Mouse (Mus musculus): ENCODE measurements around the gene Pard3.

Pard3 gene

GRCm38 (mm10) chr8:127087434-127087833 lies 23.7 kb downstream of the Pard3 start:
- DNase-seq (ENCODE audit: low spot score) = no peak

DNA sequence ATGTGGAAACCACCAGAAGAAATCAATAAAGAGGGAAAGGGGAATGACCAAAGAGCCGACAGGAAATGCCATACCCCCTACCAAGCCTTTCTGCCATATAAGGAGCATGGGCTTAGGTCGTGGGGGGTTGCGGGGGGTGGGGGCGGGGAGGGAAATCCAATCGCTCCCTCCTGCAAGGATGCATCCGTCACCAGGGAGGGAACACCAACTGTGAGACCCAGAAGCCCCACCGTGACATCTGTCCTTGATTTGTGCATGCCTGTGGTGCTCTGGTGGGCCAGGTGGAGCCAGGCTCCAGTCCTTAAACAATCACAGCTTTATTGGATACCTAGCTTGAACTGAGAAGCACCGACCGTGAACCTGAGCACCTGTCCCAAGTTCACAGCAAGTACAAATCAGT lies 24.7 kb downstream of the Pard3 start:
- no peak for DNase-seq (ENCODE audit: low spot score)

GRCm38 (mm10) chr8:127089021-127089420 lies 25.3 kb downstream of the Pard3 start:
- DNase-seq (ENCODE audit: low spot score) = no peak

DNA sequence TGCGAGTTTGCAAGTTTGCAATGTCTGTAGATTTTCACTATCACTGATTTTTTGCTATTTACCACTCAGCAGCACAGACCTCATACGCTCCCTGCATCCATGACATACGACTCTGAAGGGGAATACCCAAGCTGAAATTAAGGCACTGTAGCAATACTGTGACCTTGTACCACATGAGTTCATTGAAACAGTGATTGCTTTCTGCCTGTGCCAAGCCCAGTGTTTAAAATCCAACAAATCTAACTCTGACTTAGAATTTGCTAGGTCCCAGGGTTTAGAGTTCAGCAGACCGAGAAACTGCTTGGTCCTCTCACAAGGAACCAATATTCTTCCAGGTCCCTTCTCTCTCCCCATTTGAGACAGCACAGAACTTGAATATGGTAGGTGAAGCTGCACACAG lies 26.7 kb downstream of the Pard3 start:
- DNase-seq (ENCODE audit: low spot score) = no peak

DNA sequence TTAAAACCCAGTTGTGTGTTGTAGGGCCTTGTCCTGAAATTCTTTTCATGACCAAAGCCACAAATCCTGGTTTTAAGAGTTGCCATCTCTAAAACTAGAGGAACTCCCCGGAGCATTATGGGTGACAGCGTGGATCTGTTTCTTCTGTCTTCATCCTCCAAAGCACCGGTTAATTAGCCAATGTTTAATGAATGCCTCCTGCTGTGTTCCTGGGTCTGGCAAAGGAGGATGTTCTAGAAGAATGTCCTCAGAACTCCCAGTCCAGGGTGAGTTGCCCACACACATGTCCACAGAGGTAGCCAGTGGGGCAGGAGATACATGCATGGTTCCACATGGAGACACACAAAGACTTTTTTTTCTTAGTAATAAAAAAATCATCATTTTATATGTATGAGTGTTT lies 28.2 kb downstream of the Pard3 start:
- DNase-seq (ENCODE audit: low spot score) = no peak

- no peak for DNase-seq (ENCODE audit: low spot score)
Observed at GRCm38 (mm10) chr8:127092383-127093112, 28.9 kb downstream of the Pard3 start.

DNA sequence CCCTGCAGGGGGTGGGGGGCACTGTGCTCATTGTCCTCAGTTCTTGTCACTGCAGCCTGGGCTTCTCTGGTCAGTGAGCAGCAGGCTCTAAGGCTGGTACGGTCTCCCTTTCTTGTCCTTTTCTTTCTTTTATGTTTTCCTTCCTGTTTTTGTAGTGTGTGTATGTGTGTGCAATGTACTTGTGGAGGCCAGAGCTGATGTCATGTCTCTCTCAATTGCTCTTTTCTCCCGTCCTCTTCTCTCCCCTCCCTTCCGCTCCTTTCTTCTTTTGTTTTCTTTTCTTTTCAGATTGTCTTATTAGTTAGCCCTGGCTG lies 29.4 kb downstream of the Pard3 start:
- no peak for DNase-seq (ENCODE audit: low spot score)

DNA sequence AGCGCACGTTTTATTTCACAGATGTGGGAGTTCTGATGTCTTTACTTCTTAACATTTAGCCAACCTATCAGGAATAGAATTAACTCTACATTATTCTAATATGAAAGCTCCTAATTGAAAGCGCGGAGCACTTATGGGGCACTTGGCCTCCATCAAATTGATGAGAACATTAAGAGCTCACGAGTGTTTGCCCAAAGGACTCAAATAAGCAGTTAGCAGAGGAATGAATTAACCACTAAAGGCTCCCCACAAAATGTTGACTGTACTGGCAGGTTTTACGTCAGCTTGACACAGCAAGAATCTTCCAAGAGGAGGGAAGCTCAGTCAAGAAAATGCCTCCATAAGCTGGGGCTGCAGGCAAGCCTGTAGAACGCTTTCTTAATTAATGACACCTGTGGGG lies 32.1 kb downstream of the Pard3 start:
- DNase-seq (ENCODE audit: low spot score) = no peak

DNA sequence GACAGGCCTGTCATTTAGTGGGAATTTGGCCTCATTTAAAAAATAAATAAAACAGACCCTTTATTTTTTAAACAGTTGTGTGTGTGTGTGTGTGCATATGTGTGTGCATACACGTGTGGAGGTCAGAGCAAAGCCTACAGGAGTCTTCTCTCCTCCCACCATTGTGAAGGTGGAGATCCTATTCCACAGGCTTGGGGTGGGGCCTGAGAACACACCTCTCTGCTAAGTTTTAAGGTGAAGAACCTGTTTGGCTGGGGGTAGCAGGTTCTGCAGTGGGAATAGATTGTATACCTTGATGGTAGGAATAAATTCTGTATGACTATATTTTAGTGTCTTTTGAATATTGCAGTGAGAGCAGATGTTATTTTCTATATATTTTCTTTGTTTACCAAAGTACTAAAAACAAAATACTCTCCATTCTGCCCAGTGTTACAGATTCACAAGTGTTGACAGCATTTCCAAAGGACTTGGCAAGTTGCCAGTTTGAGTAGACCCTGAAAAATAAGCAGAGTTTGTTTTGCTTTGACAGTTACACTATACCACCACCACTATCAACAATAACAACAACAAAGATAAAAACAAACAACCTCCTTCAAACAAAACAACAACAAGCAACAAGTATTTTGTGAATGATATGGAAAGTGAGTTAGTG lies 35.9 kb downstream of the Pard3 start:
- no peak for DNase-seq (ENCODE audit: low spot score)

DNA sequence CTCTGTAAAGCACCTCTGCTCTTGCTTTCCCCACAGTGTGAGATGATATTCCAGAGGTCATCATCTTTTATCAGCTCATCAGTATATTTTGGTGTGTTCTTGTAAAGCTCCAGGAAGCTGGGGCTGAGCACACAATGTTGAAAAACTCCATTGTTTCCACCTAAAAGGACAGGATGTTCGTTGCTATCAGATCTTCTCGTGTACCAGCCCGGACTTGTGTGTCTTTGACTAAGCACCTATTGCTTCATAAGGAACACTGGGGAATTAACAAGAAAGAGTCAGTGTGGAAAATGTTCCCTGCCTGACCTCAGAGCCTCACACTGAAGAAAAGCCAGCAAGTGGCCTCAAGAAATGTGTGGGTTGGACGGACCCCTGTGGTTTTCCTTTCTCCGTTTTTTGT lies 39.6 kb downstream of the Pard3 start:
- no peak for DNase-seq (ENCODE audit: low spot score)

GRCm38 (mm10) chr8:127104616-127105015 lies 40.9 kb downstream of the Pard3 start:
- DNase-seq (ENCODE audit: low spot score) = no peak

DNA sequence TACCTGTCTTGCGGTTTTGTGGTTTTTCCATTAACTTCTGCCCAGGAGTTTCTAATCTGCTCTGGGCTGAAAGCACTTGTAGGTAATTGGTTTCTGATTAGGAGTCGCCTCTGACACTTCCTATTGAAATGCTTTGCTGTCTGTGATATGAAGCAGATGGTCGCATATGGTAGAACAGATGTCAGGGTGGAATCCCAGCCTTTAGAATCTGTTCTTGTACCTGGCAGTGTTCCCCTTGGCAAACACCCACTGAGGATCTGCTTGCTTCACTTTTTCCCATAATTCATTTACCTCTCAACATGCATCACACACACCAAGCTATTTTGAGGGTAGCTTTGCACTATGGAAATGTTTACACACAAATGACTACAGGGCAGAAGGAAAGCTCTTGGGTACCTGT lies 44.2 kb downstream of the Pard3 start:
- DNase-seq (ENCODE audit: low spot score) = no peak

GRCm38 (mm10) chr8:127113209-127113608 lies 49.5 kb downstream of the Pard3 start:
- no peak for DNase-seq (ENCODE audit: low spot score)

DNA sequence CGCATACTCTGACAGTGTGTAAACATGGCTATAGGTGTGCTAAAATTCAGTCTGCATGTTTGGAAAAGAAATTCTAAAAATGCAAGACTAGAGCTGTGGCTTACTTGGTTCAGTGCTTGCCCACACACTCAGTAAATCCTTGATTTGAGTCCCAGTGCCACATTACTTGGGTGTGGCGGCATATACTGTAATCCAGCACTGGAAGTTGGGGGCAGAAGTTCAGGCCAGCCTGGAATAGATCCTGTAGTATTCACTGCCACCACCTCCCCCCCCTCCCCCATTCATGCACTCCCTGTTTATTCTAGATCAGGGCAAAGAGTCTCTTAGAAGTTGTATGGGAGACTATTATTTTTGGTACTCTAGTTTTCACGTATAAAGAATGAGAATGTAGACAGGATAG lies 52.1 kb downstream of the Pard3 start:
- DNase-seq (ENCODE audit: low spot score) = no peak

- DNase-seq (ENCODE audit: low spot score) = no peak
Observed at GRCm38 (mm10) chr8:127118373-127118861, 54.7 kb downstream of the Pard3 start.

GRCm38 (mm10) chr8:127123391-127123790 lies 59.7 kb downstream of the Pard3 start:
- DNase-seq (ENCODE audit: low spot score) = no peak

DNA sequence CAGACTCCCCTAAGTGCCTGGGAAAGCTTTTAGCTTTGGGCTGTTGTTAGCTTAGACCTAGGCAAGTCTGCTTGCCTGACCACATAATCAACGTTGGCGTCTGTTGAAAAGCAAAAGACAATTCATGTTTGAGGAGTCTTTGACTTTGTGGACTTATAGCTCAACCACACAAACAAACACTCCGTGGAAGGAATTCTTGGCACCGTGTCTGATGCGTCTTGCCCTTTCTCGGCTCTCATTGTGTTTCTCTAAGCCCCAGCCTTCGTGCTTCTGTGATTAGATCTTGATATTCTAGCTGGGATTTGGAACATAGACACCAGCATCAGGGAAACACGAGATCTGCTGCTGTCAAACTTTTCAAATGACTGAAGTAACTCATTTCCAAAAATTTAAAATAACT lies 61.1 kb downstream of the Pard3 start:
- no peak for DNase-seq (ENCODE audit: low spot score)

- no peak for DNase-seq (ENCODE audit: low spot score)
Observed at GRCm38 (mm10) chr8:127125686-127126683, 62.3 kb downstream of the Pard3 start.

DNA sequence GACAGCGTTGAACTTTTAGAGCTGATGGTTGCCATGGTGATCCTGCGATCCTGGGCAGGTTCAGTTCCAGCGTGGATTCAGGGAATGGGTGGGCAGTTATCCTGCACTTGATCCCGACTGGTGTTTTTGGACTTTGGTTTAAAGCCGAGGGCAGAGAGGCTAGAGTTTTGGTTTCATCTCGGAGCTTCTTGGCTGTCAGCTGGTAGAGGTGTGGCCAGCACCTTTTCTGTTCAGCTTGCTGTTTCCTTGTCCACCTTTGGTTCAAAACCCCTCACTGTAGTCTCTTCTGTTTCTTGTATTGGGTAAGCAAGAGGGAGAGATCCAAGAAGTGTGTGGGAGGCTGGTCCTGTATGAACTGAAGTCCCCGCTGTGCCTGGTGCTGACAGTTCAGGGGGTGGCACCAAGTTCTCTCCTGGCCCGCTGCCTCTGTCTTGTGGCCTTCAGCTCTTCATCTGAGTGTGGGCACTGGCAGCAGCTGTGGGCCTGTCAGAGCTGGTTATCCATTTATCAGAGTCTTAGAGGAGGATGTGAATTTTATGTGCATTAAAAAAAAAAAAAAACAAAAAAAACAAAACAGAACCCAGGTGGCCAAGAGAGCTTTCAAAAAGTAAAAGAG lies 65.2 kb downstream of the Pard3 start:
- no peak for DNase-seq (ENCODE audit: low spot score)

- DNase-seq (ENCODE audit: low spot score) = no peak
Observed at GRCm38 (mm10) chr8:127134327-127134726, 70.6 kb downstream of the Pard3 start.

GRCm38 (mm10) chr8:127136201-127136600 lies 72.5 kb downstream of the Pard3 start:
- DNase-seq (ENCODE audit: low spot score) = no peak

- no peak for DNase-seq (ENCODE audit: low spot score)
Observed at GRCm38 (mm10) chr8:127136781-127137180, 73.1 kb downstream of the Pard3 start.

Data from spleen, adult 12 weeks (tissue).